8 mouse cellular contexts compared by ENCODE assay signal in the genomic region with DNA sequence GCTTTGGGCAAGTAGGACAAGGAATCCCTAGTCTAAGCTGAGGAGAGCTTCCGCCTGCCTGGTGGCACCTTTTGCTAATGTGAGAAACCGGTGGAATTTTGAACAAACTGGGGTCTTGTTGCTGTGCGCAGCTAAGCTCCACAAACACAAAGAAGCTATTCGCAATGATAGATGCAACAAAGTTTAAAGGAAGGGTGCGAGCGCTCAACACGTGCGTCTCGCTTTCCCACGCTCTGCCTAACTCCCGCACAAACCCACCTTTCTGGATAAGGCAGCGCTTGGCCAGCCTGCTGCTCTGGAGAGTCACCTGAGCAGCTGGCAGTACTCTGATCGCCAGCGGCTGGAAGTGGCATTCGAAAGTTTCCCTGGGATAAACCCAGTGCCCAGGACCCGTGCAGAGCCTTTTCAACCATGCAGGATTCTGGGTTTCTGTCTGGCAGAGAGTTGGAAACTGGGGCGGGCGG. TPM values are rescaled to one million over a fixed set of nuclear protein-coding genes. Genes with fewer than 3 reads are reported as not detected.
DNase-seq lines count a peak whose midpoint lies in the region; ATAC-seq lines count a peak whose summit lies in the region.

No protein-coding gene starts in this region.

- no peaks in the 10 kb centered on the region for H3K27me3 ChIP-seq in heart, embryonic 15.5 days
- H3K27me3 ChIP-seq in limb, embryonic 10.5 days (ENCODE audit: low read depth, poor library complexity, severe bottlenecking), result peaks cover 92% of the 10 kb centered on the region
- peaks cover 61% of the 10 kb centered on the region for H3K27me3 ChIP-seq in midbrain, embryonic 12.5 days

- peak overlapping the region; percentile 72 for H3K4me2 ChIP-seq in heart, embryonic 15.5 days
- peak overlapping the region; percentile 73 for H3K4me2 ChIP-seq in midbrain, embryonic 12.5 days (replicated peaks)

- peak overlapping the region; percentile 74 for H3K9ac ChIP-seq in heart, embryonic 15.5 days
- H3K9ac ChIP-seq in midbrain, embryonic 12.5 days (replicated peaks), result peak overlapping the region; percentile 56

- 18% methylated on average over 17 of the region's 18 CpGs for WGBS in heart, embryonic 15.5 days
- WGBS in limb, embryonic 10.5 days, result 19% methylated on average over 18 of the region's 18 CpGs
- 17% methylated on average over 18 of the region's 18 CpGs for WGBS in midbrain, embryonic 12.5 days

- peak overlapping the region; percentile 65 for H3K4me3 ChIP-seq in heart, embryonic 15.5 days
- H3K4me3 ChIP-seq in limb, embryonic 10.5 days, result peak overlapping the region; percentile 62
- H3K4me3 ChIP-seq in midbrain, embryonic 12.5 days, result peak overlapping the region; percentile 56

- H3K27ac ChIP-seq in heart, embryonic 15.5 days, result peak overlapping the region; percentile 86
- H3K27ac ChIP-seq in limb, embryonic 10.5 days, result peak overlapping the region; percentile 89
- no peak overlapping the region for H3K27ac ChIP-seq in midbrain, embryonic 12.5 days (replicated peaks)

- H3K9me3 ChIP-seq in heart, embryonic 15.5 days (replicated peaks), result no peaks in the 10 kb centered on the region
- no peaks in the 10 kb centered on the region for H3K9me3 ChIP-seq in limb, embryonic 10.5 days (replicated peaks)
- no peaks in the 10 kb centered on the region for H3K9me3 ChIP-seq in midbrain, embryonic 12.5 days

- no peak for ATAC-seq in heart, embryonic 15.5 days (replicated peaks; ENCODE audit: insufficient number of reproducible peaks, insufficient read depth, low FRiP score, low read depth)
- ATAC-seq in midbrain, embryonic 12.5 days (ENCODE audit: low FRiP score, low read depth), result peak; percentile 51; the same call in 1 of the 2 replicates

- DNase-seq in lung, adult 18-20 months, result peak; percentile 2 to 3
- DNase-seq in lung, postnatal 25 days (ENCODE audit: low spot score), result no peak
- DNase-seq in brain, adult 2 months (ENCODE audit: low read depth, low spot score), result peak; percentile 16
- peak; percentile 41 for DNase-seq in limb, embryonic 10.5 days (ENCODE audit: low spot score)
- DNase-seq in gastrocnemius, adult 18-20 months (ENCODE audit: low spot score), result no peak
- no peak for DNase-seq in layer of hippocampus, adult 9-10 months (ENCODE audit: low spot score)

- H3K4me1 ChIP-seq in heart, embryonic 15.5 days (replicated peaks), result peaks cover 2% of the 10 kb centered on the region; the same call in 1 of the 2 replicates
- H3K4me1 ChIP-seq in limb, embryonic 10.5 days, result 0 out of 2 replicates have a peak, but pooled peaks cover 3% of the 10 kb centered on the region
- H3K4me1 ChIP-seq in midbrain, embryonic 12.5 days, result no peaks in the 10 kb centered on the region

- no peaks in the 10 kb centered on the region for H3K36me3 ChIP-seq in heart, embryonic 15.5 days
- H3K36me3 ChIP-seq in limb, embryonic 10.5 days, result no peaks in the 10 kb centered on the region
- no peaks in the 10 kb centered on the region for H3K36me3 ChIP-seq in midbrain, embryonic 12.5 days

RNA-seq across cellular contexts. Expression of a gene that starts 0.9 kb away (rescaled TPM):
- polyA plus RNA-seq in heart, embryonic 15.5 days (2015; fragmentation: Nextera tagmentation; extraction: Ambion mirVana), result 38.0 and 43.1 TPM in 2 replicates
- 15.4 and 21.8 TPM in 2 replicates for polyA plus RNA-seq in limb, embryonic 10.5 days (2016; fragmentation: Nextera tagmentation; extraction: Ambion mirVana)
- 13.9 and 15.3 TPM in 2 replicates for polyA plus RNA-seq in midbrain, embryonic 12.5 days (2016; fragmentation: Nextera tagmentation; extraction: Ambion mirVana)
- total RNA-seq in gastrocnemius, adult 18-20 months (2021), result 1 to 10 TPM; 1.6 to 1.9 TPM

RNA-seq across cellular contexts. Expression of a gene that starts 51.3 kb away (rescaled TPM):
- polyA plus RNA-seq in heart, embryonic 15.5 days (2015; fragmentation: Nextera tagmentation; extraction: Ambion mirVana), result 0.35 and 0.84 TPM in 2 replicates
- 0.15 TPM in 2 replicates for polyA plus RNA-seq in limb, embryonic 10.5 days (2016; fragmentation: Nextera tagmentation; extraction: Ambion mirVana)
- polyA plus RNA-seq in midbrain, embryonic 12.5 days (2016; fragmentation: Nextera tagmentation; extraction: Ambion mirVana), result 0.46 and 0.70 TPM in 2 replicates
- under 1 TPM; 0.66 to 0.95 TPM for total RNA-seq in gastrocnemius, adult 18-20 months (2021)

Comparison
In these comparisons a context has a peak if more than half of its experiments do, and no peak if none do; other contexts are left out.
1. DNase-seq: peak in lung, adult 18-20 months (2 of 2), brain, adult 2 months (single experiment) and limb, embryonic 10.5 days (single experiment); none in lung, postnatal 25 days (single experiment), gastrocnemius, adult 18-20 months (single experiment) and layer of hippocampus, adult 9-10 months (single experiment).
2. Peak in every context shown above with its lines, with median percentiles within 50 percentile points of each other: H3K4me3 ChIP-seq.